Mouse (Mus musculus): ENCODE results near the gene Gcnt2.
"Not testable (repeated sequence)": the region's sequence is repeated elsewhere in the genome, so short reads cannot be mapped to it uniquely, and the experiment has no call there.

Gene Gcnt2

DNA sequence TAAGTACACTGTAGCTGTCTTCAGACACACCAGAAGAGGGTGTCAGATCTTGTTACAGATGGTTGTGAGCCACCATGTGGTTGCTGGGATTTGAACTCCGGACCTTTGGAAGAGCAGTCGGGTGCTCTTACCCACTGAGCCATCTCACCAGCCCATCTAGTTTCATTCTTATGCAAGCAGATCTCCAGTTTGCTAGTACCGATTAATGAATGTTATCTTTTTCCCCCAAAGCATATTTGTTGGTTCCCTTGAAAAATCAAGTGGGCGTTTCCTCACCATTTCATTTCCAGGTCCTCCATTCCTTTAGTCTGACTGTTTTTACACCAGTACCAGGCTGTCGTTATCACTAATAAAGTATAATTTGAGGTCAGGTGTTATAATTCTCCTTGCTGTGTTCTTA is 139.0 kb downstream of the Gcnt2 start:
- not testable (repeated sequence) for DNase-seq (ENCODE audit: low spot score)

DNA sequence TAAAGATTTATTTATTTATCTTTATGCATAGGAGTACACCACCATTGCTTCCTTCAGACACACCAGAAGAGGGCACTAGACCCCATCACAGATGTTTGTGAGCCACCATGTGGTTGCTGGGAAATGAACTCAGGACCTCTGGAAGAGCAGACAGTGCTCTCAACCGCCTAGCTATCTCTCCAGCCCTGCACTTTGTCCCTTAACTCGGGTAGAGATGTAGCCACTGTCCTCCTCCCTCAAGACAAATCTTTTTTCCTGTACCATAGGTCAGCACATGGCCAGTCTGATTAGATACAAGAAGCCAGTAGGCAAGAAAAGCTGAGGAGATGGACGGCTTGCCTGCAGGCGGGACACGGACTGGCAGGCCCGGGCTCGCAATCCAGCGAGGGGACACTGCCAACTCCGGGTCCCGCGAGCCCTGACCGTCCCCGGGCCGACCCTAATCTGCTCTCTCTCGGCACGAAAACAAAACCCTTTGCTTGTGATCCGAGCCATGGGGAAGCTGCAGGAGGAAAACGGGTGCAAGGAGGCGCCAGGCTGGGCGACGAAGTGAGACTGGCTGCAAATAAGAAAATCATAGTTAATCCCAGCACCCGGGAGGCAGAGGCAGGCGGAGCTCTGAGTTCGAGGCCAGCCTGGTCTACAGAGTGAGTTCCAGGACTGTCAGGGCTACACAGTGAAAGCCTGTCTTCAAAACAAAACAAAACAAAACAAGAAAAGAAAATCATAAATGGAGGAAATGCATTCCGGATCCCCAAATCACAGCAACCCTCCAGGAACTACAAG is 140.8 kb downstream of the Gcnt2 start:
- DNase-seq (ENCODE audit: low spot score): peak; percentile 18

DNA sequence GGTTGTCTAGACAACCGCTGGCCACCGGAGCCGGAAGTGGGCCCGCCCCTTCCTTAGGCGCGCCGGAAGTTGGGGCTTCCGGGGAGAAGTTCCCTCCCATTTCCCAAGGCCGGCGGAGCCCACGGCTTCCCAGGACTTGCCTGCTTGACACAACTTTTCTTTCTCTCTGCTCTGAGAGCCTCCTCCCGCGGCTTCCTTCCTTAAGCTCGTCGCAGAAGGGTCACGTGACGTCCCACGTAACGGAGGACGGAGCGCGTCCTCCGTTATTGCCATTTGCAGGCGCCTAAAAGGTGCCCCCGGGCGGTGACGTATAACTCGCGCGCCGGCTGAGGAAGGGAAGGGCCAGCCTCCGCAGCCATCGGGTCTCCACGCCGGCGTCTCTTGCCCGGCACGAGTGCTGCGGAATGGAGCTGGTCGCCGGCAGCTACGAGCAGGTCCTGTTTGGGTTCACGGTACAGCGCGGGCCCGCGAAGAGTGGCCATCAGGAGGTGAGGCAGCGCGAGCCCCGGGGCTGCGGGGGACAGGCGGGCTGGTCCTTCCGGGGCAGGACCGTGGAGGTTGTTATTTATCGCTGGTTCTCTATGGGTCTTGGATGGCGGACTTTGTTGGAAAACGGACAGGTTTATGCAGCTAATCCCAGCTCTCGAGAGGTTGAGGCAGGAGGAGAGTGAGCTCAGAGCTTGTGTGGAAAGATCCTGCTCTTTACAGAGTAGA is 141.5 kb downstream of the Gcnt2 start, which contains the start of gene Pak1ip1:
TSS of gene Pak1ip1 (plus strand) at position 98 of the 714 bp plus-strand sequence.
- DNase-seq (ENCODE audit: low spot score): peak; percentile 94

DNA sequence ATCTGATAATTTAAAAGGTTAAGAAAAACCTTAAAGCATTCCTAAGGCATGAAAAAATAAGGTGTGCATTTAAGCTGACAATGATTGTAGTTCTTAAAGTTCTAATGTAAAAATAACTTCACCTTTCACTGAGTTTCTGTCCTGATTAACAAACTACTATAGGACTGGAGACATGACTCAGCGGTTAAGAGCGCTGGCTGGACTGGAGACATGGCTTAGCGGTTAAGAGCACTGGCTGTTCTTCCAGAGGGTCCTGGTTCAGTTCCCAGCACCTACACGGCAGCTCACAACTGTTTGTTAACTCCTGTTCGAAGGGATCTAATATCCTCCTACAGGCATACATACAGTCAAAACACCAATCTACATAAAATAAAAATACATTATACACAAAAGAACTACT is 142.4 kb downstream of the Gcnt2 start:
- no peak for DNase-seq (ENCODE audit: low spot score)

DNA sequence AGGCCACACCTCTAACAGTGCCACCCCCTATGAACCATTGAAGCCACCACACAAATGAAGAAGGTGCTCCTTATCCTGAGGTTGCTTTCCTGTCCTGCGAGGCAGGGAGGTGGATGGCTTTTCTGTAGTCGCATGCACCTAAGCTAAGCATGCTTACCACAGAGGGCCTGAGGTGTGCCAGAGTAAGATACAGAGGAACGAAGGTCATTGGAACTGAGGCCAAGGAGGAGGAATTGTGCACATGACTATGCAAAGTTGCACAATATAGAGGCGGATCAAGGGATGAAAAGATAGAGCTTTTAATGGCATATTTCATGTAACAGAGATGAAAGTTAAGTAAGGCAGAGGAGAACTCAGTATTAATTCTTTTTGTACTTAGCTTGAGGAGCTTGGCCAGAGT is 146.7 kb downstream of the Gcnt2 start:
- no peak for DNase-seq (ENCODE audit: low spot score)

DNA sequence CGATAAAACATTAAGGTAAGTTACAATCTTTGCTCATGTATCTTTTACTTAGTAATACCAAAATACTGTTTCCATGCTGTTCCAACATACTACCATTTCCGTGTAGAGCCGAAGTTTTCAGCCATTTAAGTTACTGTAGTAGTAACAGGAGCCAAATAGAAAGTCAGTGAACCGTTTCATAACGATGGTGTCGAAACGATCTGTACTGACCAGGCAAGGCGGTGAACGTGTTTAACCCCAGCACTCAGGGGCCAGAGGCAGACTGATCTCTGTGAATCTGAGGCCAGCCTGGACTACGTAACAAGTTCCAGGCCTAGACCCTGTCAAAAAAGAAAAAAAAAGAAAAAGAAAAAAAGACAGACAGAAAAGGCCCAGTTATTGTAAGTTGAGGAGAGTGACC is 148.7 kb downstream of the Gcnt2 start:
- DNase-seq (ENCODE audit: low spot score): no peak

DNA sequence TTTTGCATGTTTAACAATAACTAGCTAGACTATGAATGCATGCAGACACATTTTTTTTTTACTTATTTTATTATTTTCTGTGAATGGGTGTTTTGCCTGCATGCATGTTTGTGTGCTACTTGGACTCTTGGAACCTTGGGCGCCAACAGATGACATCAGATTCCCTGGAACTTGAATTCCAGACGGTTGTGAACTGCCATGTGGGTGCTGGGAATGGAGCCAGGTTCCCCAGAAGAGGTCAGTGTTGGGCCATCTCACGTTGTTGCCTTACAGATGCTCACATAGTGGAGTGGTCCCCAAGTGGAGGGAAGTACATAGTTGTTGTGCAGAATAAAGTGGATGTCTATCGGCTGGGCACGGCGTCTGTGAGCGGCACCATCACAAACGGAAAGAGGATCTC is 149.4 kb downstream of the Gcnt2 start:
- DNase-seq (ENCODE audit: low spot score): no peak
